Mouse (Mus musculus): ENCODE measurements around the gene Lrrc38. TPM values are rescaled to one million over a fixed set of nuclear protein-coding genes. Genes with fewer than 3 reads are reported as not detected.

Lrrc38 gene
- polyA plus RNA-seq, 1 experiment from 2014 or later = 0.40 TPM

DNA sequence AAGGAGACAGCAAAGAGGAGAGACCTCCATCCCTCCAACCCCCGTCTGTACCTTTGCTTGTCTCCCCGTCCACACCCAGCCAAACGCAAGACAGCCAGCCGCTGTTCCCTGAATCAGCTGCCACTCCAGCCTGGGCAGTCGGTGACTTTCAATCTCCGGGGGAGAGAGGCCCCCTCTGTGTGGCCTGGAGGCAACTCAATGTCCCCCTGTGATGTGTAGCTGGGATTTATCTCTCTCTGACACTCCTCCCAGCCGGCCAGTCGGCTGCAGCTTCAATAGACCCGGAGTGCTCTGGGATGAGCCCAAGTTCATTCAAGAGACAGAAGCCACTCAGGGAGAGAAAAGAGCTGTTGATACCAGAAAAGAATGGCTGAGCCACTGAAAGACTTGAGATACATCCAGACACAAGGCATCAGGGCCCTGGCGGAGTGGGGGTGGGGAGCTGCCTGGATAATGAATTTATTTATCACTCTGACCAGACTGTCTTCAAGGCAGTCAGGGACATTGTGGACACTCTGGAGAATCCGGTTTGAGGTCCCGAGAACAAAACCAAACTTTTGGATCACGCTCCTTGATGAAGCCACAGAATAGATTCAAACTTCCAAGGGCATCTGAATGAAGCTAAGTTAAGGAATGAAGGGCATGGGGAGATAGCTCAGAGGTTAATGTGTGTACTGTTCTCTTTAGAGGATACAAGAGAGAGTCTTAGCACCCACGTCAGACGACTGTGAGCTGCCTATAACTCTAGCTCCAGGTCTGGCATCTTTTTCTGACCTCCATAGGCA, 30.6 kb downstream of the Lrrc38 start:
- no peaks in the 10 kb centered on the region for H3K9me3 ChIP-seq (replicated peaks; ENCODE audit: control insufficient read depth, low read length, poor library complexity, severe bottlenecking)
- H3K4me2 ChIP-seq (ENCODE audit: low read length) = peak overlapping the region; percentile 11
- peaks cover 17% of the 10 kb centered on the region for H3K4me1 ChIP-seq (ENCODE audit: control insufficient read depth, insufficient read depth, low read length)
- no peaks in the 10 kb centered on the region for H3K36me3 ChIP-seq (ENCODE audit: control insufficient read depth, insufficient read depth, low read length)
- 14% methylated on average over 15 of the region's 15 CpGs for WGBS
- peak; percentile 52 for ATAC-seq
- no peak overlapping the region; the same call in 1 of the 2 replicates for H3K9ac ChIP-seq (ENCODE audit: low read depth, low read length)
- H3K27ac ChIP-seq (ENCODE audit: low read length) = peak overlapping the region; percentile 55; the same call in 1 of the 2 replicates
- H3K4me3 ChIP-seq (ENCODE audit: low read depth, low read length) = no peak overlapping the region
- H3K27me3 ChIP-seq (ENCODE audit: control insufficient read depth, insufficient read depth, low read depth, low read length) = no peaks in the 10 kb centered on the region

DNA sequence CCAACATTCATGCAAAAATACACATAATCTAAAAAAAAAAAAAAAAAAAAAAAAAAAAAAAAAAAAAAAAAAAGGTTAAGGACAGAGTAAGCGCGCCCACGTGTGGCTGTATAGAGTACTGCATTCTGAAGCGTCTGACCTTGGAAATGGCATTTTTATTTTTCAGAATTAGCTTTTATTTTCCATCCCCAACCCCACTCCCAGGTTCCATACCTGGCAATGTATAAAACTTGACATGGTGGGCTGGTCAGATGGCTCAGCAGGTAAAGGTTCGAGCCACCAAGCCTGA, 31.1 kb downstream of the Lrrc38 start:
- no peak overlapping the region for H3K27ac ChIP-seq (ENCODE audit: low read length)
- no peak overlapping the region for H3K9ac ChIP-seq (ENCODE audit: low read depth, low read length)
- no peaks in the 10 kb centered on the region for H3K9me3 ChIP-seq (replicated peaks; ENCODE audit: control insufficient read depth, low read length, poor library complexity, severe bottlenecking)
- WGBS = 1% methylated on average over 5 of the region's 5 CpGs
- H3K27me3 ChIP-seq (ENCODE audit: control insufficient read depth, insufficient read depth, low read depth, low read length) = no peaks in the 10 kb centered on the region
- no peak for ATAC-seq
- H3K36me3 ChIP-seq (ENCODE audit: control insufficient read depth, insufficient read depth, low read length) = no peaks in the 10 kb centered on the region
- peaks cover 17% of the 10 kb centered on the region for H3K4me1 ChIP-seq (ENCODE audit: control insufficient read depth, insufficient read depth, low read length)
- H3K4me2 ChIP-seq (ENCODE audit: low read length) = no peak overlapping the region
- no peak overlapping the region for H3K4me3 ChIP-seq (ENCODE audit: low read depth, low read length)

DNA sequence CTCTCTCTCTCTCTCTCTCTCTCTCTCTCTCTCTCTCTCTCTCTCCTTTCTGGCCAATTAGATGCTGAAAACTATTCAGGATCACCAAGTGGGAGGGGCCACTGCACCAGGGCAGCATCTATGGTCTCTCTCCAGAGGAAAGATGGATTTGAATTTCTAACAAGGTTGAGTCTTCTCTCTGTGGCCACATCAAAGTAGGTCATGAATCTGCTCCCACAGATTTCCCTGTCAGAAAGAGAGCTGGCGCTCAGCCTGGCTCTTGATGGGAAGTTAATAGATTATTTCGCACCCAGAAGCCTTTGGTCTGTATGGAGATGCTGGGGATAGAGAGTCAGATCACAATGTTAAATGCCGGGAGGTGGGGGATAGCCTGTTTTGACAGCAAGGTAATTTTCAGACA, 32.6 kb downstream of the Lrrc38 start:
- H3K4me1 ChIP-seq (ENCODE audit: control insufficient read depth, insufficient read depth, low read length) = peaks cover 17% of the 10 kb centered on the region
- WGBS = 47% methylated on average over 3 of the region's 3 CpGs
- H3K27me3 ChIP-seq (ENCODE audit: control insufficient read depth, insufficient read depth, low read depth, low read length) = no peaks in the 10 kb centered on the region
- H3K27ac ChIP-seq (ENCODE audit: low read length) = no peak overlapping the region
- H3K9me3 ChIP-seq (replicated peaks; ENCODE audit: control insufficient read depth, low read length, poor library complexity, severe bottlenecking) = no peaks in the 10 kb centered on the region
- no peaks in the 10 kb centered on the region for H3K36me3 ChIP-seq (ENCODE audit: control insufficient read depth, insufficient read depth, low read length)
- ATAC-seq = no peak
- no peak overlapping the region for H3K4me2 ChIP-seq (ENCODE audit: low read length)
- no peak overlapping the region for H3K4me3 ChIP-seq (ENCODE audit: low read depth, low read length)
- no peak overlapping the region for H3K9ac ChIP-seq (ENCODE audit: low read depth, low read length)

DNA sequence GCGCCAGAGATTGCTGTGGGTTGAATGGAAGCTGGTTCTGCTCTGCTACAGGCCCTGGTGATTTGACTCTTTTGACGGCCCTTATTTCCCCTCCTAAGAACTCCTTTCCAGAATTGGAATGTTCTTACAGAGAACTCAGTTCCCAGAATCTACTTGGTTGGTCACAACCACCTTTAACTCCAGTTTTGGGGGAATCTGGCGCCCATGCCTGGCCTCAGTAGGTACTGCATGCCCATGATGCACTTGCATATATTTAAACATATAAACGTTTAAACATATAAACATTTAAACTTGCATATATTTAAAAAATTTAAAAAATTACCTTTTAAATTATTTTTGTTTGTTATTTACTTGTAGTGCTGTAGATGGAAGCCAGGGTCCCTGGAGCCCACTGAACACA, 34.1 kb downstream of the Lrrc38 start:
- Histone ChIP-seq H3K27ac (ENCODE audit: low read length) (no peak overlapping the region), H3K4me3 (ENCODE audit: low read depth, low read length) (no peak overlapping the region), H3K27me3 (ENCODE audit: control insufficient read depth, insufficient read depth, low read depth, low read length) (no peaks in the 10 kb centered on the region), H3K9me3 (replicated peaks; ENCODE audit: control insufficient read depth, low read length, poor library complexity, severe bottlenecking) (no peaks in the 10 kb centered on the region), H3K9ac (ENCODE audit: low read depth, low read length) (no peak overlapping the region), H3K4me1 (ENCODE audit: control insufficient read depth, insufficient read depth, low read length) (peaks cover 17% of the 10 kb centered on the region), H3K36me3 (ENCODE audit: control insufficient read depth, insufficient read depth, low read length) (no peaks in the 10 kb centered on the region), H3K4me2 (ENCODE audit: low read length) (no peak overlapping the region)
- ATAC-seq = no peak
- WGBS = 48% methylated on average over 4 of the region's 4 CpGs

DNA sequence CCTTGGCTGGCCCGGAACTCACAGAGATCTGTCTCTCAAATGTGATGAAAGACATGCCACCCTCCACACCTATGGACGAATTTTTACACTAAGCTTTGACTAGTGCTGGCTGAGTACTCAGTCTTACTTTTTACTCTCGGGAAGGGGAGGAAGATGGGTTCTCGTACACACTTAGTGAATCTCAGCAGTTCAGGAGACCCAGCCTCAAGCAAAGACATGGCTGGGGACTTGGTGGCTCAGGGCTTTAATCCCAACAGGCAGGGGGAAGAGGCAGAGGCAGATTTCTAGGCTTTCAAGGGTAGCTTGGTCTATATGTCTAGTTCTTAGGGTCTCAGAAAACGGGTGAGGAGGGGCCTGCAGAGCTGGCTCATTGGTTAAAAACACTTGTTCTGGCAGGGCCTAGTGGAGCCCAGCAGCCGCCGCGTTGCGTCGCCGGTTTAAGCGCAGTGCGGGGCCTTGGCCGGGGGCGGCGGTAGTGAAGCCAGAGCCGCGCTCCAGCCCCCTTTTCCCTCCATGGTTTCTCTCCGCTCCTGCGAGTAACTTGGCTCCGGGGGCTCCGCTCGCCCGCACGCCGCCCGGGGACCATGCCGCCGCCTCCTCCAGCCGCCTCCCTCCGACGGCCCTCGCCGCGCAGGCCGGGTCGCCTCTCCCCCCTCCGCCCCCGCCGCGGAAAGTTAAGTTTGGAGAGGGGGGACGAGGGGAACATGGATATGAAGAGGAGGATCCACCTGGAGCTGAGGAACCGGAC, 39.6 kb downstream of the Lrrc38 start:
- Histone ChIP-seq H3K9me3 (replicated peaks; ENCODE audit: control insufficient read depth, low read length, poor library complexity, severe bottlenecking) (no peaks in the 10 kb centered on the region), H3K9ac (ENCODE audit: low read depth, low read length) (peak overlapping the region; percentile 53; the same call in 1 of the 2 replicates), H3K4me3 (ENCODE audit: low read depth, low read length) (peak overlapping the region; percentile 36), H3K4me1 (ENCODE audit: control insufficient read depth, insufficient read depth, low read length) (0 out of 2 replicates have a peak, but pooled peaks cover 2% of the 10 kb centered on the region), H3K4me2 (ENCODE audit: low read length) (peak overlapping the region; percentile 66), H3K27ac (ENCODE audit: low read length) (no peak overlapping the region), H3K27me3 (ENCODE audit: control insufficient read depth, insufficient read depth, low read depth, low read length) (no peaks in the 10 kb centered on the region), H3K36me3 (ENCODE audit: control insufficient read depth, insufficient read depth, low read length) (no peaks in the 10 kb centered on the region)
- WGBS = 10% methylated on average over 27 of the region's 43 CpGs
- ATAC-seq = peak; percentile 86

DNA sequence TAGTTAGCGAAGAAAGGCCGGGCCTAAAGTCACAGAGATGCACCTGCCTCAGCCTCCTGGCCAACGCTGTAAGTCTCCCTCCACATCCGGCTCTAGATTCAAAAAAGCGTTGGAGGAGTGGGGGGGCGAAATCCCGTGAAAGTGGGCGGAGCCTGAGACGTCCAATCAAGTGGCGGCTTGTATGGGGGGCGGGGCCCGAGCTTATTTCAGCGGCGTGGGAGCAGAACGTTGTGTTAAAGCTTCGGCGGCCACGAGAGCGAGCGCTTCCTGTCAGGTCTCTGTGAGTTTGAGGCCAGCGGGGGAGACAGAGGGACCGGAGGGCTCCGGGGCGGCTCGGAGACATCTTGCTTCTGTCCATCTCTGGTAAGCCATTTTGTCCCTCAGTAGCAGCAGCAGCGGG, 44.6 kb downstream of the Lrrc38 start, which contains the start of gene Pramel1:
Pramel1 (plus strand) TSS at position 248 of the 400 bp plus-strand sequence.
- H3K4me2 ChIP-seq (ENCODE audit: low read length) = no peak within 1 kb of the TSS
- WGBS = 81% methylated on average over 26 of the region's 26 CpGs
- no peaks in the 10 kb centered on the region for H3K9me3 ChIP-seq (replicated peaks; ENCODE audit: control insufficient read depth, low read length, poor library complexity, severe bottlenecking)
- no peaks in the 10 kb centered on the region for H3K27me3 ChIP-seq (ENCODE audit: control insufficient read depth, insufficient read depth, low read depth, low read length)
- no peaks in the 10 kb centered on the region for H3K4me1 ChIP-seq (ENCODE audit: control insufficient read depth, insufficient read depth, low read length)
- H3K4me3 ChIP-seq (ENCODE audit: low read depth, low read length) = no peak within 1 kb of the TSS
- no peak within 1 kb of the TSS for H3K9ac ChIP-seq (ENCODE audit: low read depth, low read length)
- no peaks in the 10 kb centered on the region for H3K36me3 ChIP-seq (ENCODE audit: control insufficient read depth, insufficient read depth, low read length)
- no peak within 1 kb of the TSS for H3K27ac ChIP-seq (ENCODE audit: low read length)
- no peak for ATAC-seq

DNA sequence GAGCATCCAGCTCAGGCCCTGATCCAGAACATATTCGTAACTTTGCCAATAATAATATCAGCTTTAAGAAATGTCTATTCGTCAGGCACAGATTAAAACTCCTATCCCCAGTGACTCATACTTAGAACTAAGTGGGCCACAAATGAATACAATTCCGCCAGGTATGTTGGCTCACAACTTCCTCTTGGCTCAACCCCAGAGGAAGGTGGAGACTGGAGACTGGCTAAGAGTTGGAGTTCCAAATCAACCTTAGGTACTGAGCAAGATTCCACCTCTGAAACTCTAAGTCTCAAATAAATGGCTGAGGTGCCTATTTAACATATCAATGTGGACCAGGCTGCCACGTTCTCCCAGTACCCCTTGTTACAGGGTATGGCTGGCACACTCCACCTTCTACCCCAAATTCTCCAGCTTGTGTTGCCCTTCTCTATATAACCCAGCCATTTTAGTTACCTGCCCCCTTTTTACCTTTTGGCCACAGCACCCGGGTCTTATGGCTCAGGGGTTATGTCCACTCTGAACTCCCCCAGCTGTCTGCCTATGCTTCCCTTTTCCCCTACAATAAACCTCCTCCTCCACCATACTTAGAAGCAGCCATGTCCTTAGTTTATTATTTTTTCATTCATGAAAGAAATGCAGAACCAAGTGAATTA, 62.1 kb downstream of the Lrrc38 start:
- H3K4me3 ChIP-seq (ENCODE audit: low read depth, low read length) = peak overlapping the region; percentile 54
- ATAC-seq = peak; percentile 43
- no peaks in the 10 kb centered on the region for H3K9me3 ChIP-seq (replicated peaks; ENCODE audit: control insufficient read depth, low read length, poor library complexity, severe bottlenecking)
- peak overlapping the region; percentile 55; the same call in 1 of the 2 replicates for H3K9ac ChIP-seq (ENCODE audit: low read depth, low read length)
- H3K4me1 ChIP-seq (ENCODE audit: control insufficient read depth, insufficient read depth, low read length) = peaks cover 5% of the 10 kb centered on the region
- peak overlapping the region; percentile 62 for H3K4me2 ChIP-seq (ENCODE audit: low read length)
- H3K27me3 ChIP-seq (ENCODE audit: control insufficient read depth, insufficient read depth, low read depth, low read length) = no peaks in the 10 kb centered on the region; the same call in 1 of the 2 replicates
- peaks cover 14% of the 10 kb centered on the region for H3K36me3 ChIP-seq (ENCODE audit: control insufficient read depth, insufficient read depth, low read length)
- H3K27ac ChIP-seq (ENCODE audit: low read length) = peak overlapping the region; percentile 60; the same call in 1 of the 2 replicates
- 68% methylated on average over 5 of the region's 5 CpGs for WGBS

DNA sequence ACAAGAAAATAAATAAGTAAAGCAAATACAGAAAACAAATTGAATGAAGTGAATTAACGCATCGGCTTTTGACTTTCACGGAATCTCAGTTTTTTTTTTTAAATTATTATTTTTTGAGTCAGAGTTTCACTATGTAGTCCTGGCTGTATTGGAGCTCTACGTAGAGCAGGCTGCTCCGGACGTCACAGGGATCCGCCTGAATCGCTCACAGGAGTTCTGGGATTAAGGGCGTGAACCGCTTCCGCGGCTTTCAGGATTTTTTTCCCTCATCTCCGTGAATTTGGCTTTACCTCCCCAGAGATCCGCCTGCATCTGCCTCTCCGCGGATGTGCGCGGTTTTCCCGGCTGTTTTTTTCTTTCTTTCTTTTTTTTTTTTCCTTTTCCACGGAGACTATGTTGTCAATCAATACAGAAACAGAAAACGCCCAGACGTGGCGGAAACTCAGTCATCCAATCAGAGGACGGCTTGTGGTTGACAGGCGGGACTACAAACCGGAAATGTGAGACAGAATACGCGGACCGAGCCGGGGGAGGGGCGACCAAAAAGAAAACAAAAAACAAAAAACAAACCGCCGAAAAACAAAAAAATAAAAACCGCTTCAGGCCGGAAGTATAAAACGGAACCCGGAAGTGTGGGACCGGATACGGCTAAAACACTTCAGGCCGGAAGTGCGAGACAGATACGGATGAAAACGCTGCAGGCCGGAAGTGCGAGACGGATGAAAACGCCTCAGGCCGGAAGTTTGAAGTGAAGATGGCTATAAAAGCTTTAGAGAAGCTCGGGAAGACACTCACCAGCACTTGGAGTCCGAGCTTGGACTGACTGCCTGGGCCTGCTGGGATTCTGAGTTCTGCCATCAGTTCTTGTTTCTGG, 62.9 kb downstream of the Lrrc38 start, which contains the start of gene Pramef8:
Pramef8 (plus strand) TSS at position 208 of the 874 bp plus-strand sequence.
- Histone ChIP-seq H3K4me1 (ENCODE audit: control insufficient read depth, insufficient read depth, low read length) (peaks cover 5% of the 10 kb centered on the region), H3K27me3 (ENCODE audit: control insufficient read depth, insufficient read depth, low read depth, low read length) (no peaks in the 10 kb centered on the region; the same call in 1 of the 2 replicates), H3K4me3 (ENCODE audit: low read depth, low read length) (peak within 1 kb of the TSS; percentile 54), H3K36me3 (ENCODE audit: control insufficient read depth, insufficient read depth, low read length) (peaks cover 22% of the 10 kb centered on the region), H3K9ac (ENCODE audit: low read depth, low read length) (peak within 1 kb of the TSS; percentile 55), H3K27ac (ENCODE audit: low read length) (peak within 1 kb of the TSS; percentile 86), H3K4me2 (ENCODE audit: low read length) (peak within 1 kb of the TSS; percentile 62), H3K9me3 (replicated peaks; ENCODE audit: control insufficient read depth, low read length, poor library complexity, severe bottlenecking) (no peaks in the 10 kb centered on the region)
- under 1% methylated on average over 50 of the region's 50 CpGs for WGBS
- peak; percentile 95 for ATAC-seq
